Mouse (Mus musculus) heart, embryonic 10.5 days (tissue): Measurements from ENCODE around the gene Gab2. TPM values are rescaled to one million over a fixed set of nuclear protein-coding genes. Genes with fewer than 3 reads are reported as not detected.
A peak's percentile ranks its signal among the peaks of the same experiment; 100 is the strongest.

Experiments
- DNase-seq: peaks from one replicate; pipeline ENCODE4 v3.0.0-alpha.2; 2017; ENCODE audit warnings: low spot score
- H3K27ac ChIP-seq: fragments of 300-500 bp; sonication (generic); 2 replicates; pipeline ENCODE4 v1.5.1; 2016; ENCODE audit warnings: mild to moderate bottlenecking
- H3K27me3 ChIP-seq: fragments of 300-500 bp; sonication (generic); 2 replicates; pipeline ENCODE4 v1.6.1; 2016; ENCODE audit warnings: mild to moderate bottlenecking; ENCODE audit not compliant: poor library complexity, insufficient read depth, severe bottlenecking
- H3K36me3 ChIP-seq: fragments of 300-500 bp; sonication (generic); 2 replicates; pipeline ENCODE4 v1.6.1; 2016; ENCODE audit warnings: mild to moderate bottlenecking, moderate library complexity
- H3K4me1 ChIP-seq: fragments of 300-500 bp; sonication (generic); 2 replicates; pipeline ENCODE4 v1.6.1; 2016; ENCODE audit warnings: mild to moderate bottlenecking
- H3K4me3 ChIP-seq: fragments of 300-500 bp; sonication (generic); 2 replicates; pipeline ENCODE4 v1.5.1; 2016; ENCODE audit warnings: mild to moderate bottlenecking, moderate library complexity
- H3K9me3 ChIP-seq: fragments of 300-500 bp; sonication (generic); 2 replicates; pipeline ENCODE4 v1.6.1; 2016; ENCODE audit warnings: mild to moderate bottlenecking, moderate library complexity
- WGBS: fragments of 180-500 bp; shearing (Covaris S2); methylation state at CpG from one replicate; pipeline ENCODE4 v1.1.7; 2016; 5-methylcytosine and 5-hydroxymethylcytosine counted together
- polyA plus RNA-seq: library from polyadenylated mRNA; unstranded; fragments of >200 nt; fragmentation: Nextera tagmentation; extraction: Ambion mirVana; gene quantifications from 2 replicates; pipeline ENCODE4 v1.2.1, GENCODE M21; 2016

Gene Gab2
- polyA plus RNA-seq, 1 experiment from 2014 or later: 6.7 TPM

- Histone ChIP-seq H3K9me3 (no peaks in the 10 kb centered on the region), H3K27ac (no peak overlapping the region), H3K4me1 (0 out of 2 replicates have a peak, but pooled peaks cover 8% of the 10 kb centered on the region), H3K27me3 (no peaks in the 10 kb centered on the region), H3K4me3 (no peak overlapping the region), H3K36me3 (no peaks in the 10 kb centered on the region)
- 75% methylated on average over 1 of the region's 1 CpGs for WGBS
- DNase-seq: no peak
Measured at GRCm38 (mm10) chr7:97164261-97164660, 82.9 kb downstream of the Gab2 start.

DNA sequence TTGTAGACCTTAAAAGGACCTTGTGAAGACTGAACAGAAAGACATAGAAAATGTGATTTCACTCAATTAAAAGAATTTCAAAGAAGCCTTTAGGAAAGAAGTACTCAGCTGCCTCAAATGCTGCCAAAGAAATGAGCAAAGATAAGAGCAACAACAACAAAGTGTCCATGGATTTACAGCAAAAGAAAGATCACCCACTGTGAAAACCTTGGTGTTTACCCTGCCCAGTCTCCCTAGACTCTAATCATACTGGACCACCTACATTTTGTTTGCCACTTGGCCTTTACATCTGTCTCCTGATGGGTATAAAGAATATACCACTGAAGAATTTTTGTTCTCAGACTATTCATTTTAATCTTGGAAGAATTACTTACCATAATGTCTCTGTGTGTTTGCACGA lies 89.7 kb downstream of the Gab2 start:
- Histone ChIP-seq H3K27me3 (no peaks in the 10 kb centered on the region), H3K36me3 (no peaks in the 10 kb centered on the region), H3K4me1 (peaks cover 16% of the 10 kb centered on the region; the same call in 1 of the 2 replicates), H3K9me3 (no peaks in the 10 kb centered on the region), H3K4me3 (no peak overlapping the region), H3K27ac (no peak overlapping the region)
- 89% methylated on average over 1 of the region's 1 CpGs for WGBS
- no peak for DNase-seq

DNA sequence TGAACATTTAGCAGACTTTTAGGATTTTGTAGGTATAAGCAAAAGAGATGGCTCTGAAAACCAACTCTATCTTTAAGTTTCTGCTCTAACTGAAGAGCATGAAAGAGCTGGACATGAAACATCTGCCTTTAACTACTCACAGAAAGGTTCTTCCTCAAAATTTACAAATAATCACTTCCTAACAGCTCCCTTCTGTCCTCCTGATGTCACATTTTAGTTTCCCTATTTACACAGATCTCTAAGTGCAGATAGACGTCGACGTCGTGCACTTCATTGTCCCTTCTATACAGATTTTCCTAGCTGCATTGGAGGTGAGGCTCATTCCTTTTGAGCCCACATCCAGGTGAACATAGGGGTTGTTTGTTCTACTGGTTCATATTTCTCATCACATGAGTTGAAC lies 90.3 kb downstream of the Gab2 start:
- Histone ChIP-seq H3K9me3 (no peaks in the 10 kb centered on the region), H3K27me3 (no peaks in the 10 kb centered on the region), H3K36me3 (no peaks in the 10 kb centered on the region), H3K4me3 (no peak overlapping the region), H3K4me1 (peaks cover 16% of the 10 kb centered on the region; the same call in 1 of the 2 replicates), H3K27ac (peak overlapping the region; percentile 47; the same call in 1 of the 2 replicates)
- 69% methylated on average over 4 of the region's 4 CpGs for WGBS
- no peak for DNase-seq

DNA sequence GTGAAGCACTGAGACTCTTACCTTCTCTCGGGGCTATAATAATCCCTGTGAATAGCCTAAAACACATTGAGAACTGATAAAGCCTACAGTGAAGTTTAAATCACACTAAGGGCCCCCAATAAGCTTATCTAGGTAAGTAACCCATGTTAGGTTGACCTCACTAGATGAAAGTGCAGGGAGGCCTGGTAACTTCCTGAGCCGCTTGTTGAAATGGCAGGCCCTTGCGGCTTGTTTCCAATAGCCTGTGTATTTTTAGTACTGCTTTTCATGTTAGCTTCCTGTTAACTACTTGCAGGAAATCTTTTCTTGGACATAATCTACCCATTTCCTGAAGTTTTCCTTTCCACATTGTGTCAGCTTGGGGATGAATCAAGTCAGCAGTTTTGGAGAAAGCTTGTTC lies 90.7 kb downstream of the Gab2 start:
- H3K27ac ChIP-seq: peak overlapping the region; percentile 47; the same call in 1 of the 2 replicates
- WGBS: 42% methylated on average over 3 of the region's 3 CpGs
- no peak for DNase-seq

GRCm38 (mm10) chr7:97181931-97182330 lies 100.5 kb downstream of the Gab2 start:
- H3K9me3 ChIP-seq: no peaks in the 10 kb centered on the region
- no peak overlapping the region for H3K4me3 ChIP-seq
- DNase-seq: no peak
- peaks cover 16% of the 10 kb centered on the region for H3K4me1 ChIP-seq
- no peaks in the 10 kb centered on the region for H3K36me3 ChIP-seq
- H3K27ac ChIP-seq: no peak overlapping the region
- no peaks in the 10 kb centered on the region for H3K27me3 ChIP-seq
- WGBS: 79% methylated on average over 1 of the region's 1 CpGs

More for the DNA sequence above, 90.7 kb downstream of the Gab2 start:
- peaks cover 16% of the 10 kb centered on the region; the same call in 1 of the 2 replicates for H3K4me1 ChIP-seq
- no peaks in the 10 kb centered on the region for H3K9me3 ChIP-seq
- H3K36me3 ChIP-seq: no peaks in the 10 kb centered on the region
- H3K27me3 ChIP-seq: no peaks in the 10 kb centered on the region
- no peak overlapping the region for H3K4me3 ChIP-seq

DNA sequence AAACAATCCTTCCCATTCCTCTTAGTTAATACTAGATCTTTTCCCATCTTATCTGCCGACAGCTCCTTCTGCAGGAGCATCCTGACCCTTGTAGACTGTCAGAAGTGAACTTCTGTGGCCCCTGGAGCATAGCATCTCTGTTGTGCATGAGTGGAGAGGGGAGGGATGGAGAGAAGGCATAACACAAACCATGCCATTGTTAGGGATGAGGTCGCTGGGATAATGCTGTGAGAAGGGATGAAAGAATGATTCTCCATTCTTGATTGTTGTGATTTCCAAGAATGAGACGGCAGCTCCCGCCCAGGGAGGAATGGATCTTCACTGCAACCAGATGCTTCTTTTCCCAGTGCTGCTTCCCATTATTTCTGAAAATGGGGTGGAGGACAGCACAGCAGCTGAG lies 102.0 kb downstream of the Gab2 start:
- WGBS: 40% methylated on average over 4 of the region's 4 CpGs
- no peak overlapping the region for H3K4me3 ChIP-seq
- no peaks in the 10 kb centered on the region for H3K27me3 ChIP-seq
- DNase-seq: no peak
- H3K36me3 ChIP-seq: no peaks in the 10 kb centered on the region
- 0 out of 2 replicates have a peak overlapping the region, but pooled peaks have one; percentile 29 for H3K27ac ChIP-seq
- H3K9me3 ChIP-seq: no peaks in the 10 kb centered on the region
- H3K4me1 ChIP-seq: peaks cover 16% of the 10 kb centered on the region

GRCm38 (mm10) chr7:97184005-97184404 lies 102.6 kb downstream of the Gab2 start:
- DNase-seq: no peak
- Histone ChIP-seq H3K9me3 (no peaks in the 10 kb centered on the region), H3K36me3 (no peaks in the 10 kb centered on the region), H3K4me1 (peaks cover 16% of the 10 kb centered on the region), H3K27ac (no peak overlapping the region), H3K27me3 (no peaks in the 10 kb centered on the region), H3K4me3 (no peak overlapping the region)
- WGBS: 17% methylated on average over 1 of the region's 1 CpGs

DNA sequence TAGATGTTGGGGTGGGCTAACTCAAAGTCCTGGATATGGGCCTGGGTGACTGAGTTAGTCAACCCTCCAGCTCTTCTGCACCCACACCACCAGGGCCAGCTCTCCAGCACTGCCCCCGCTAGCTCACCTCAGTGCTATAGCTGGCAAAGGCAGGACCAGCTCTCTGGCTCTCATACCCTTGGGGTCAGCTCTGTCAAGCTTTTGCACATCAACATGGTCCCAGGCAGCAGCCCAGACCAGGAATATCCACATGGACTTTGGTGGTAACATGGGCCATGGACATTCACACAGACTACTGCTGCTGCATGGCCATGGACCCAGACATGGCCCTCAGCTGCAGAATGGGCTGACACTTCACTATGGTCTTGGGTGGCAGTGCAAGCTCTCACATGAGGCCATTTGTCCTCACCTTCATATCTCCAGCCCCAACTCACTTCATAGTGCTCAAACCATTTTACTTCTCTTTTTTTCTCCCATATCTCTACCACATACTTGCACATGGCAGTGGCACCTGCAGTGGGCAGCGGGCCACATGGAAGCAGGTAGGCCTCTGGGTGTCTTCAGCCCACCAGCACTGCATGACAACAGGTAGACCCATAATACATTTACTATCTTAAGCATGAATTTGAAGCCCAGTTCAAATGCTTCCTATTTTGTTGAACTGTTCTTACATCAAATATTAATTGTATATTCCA lies 106.1 kb downstream of the Gab2 start:
- 88% methylated on average over 2 of the region's 2 CpGs for WGBS

DNA sequence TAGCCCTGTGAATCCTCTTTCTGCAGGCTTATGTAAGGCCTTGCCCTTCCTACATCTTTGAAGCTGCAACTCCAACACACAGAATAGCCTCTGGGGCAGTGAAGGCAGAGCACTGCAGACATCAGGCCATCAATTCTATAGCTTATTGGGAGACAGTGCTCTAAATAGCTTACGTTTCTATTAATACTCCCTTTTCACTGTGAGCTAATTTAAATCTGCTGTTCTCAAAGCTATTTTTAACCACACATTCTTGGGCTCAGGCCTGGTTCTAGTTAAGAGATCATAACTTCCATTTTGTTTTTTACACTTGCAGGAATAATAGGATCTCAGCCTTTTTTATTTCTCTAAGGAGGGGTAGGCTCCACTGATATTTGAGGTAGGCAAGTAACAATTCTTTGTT lies 107.7 kb downstream of the Gab2 start:
- H3K27ac ChIP-seq: peak overlapping the region; percentile 74; the same call in 1 of the 2 replicates
- no peaks in the 10 kb centered on the region for H3K27me3 ChIP-seq
- H3K36me3 ChIP-seq: no peaks in the 10 kb centered on the region
- H3K4me3 ChIP-seq: no peak overlapping the region
- DNase-seq: no peak
- H3K9me3 ChIP-seq: no peaks in the 10 kb centered on the region
- 32% methylated on average over 1 of the region's 1 CpGs for WGBS
- H3K4me1 ChIP-seq: peaks cover 6% of the 10 kb centered on the region

More for the DNA sequence above, 106.1 kb downstream of the Gab2 start:
- Histone ChIP-seq H3K27ac (no peak overlapping the region), H3K27me3 (no peaks in the 10 kb centered on the region), H3K36me3 (no peaks in the 10 kb centered on the region), H3K4me1 (peaks cover 16% of the 10 kb centered on the region), H3K9me3 (no peaks in the 10 kb centered on the region), H3K4me3 (no peak overlapping the region)
- peak; percentile 70 for DNase-seq

GRCm38 (mm10) chr7:97203907-97204306 lies 122.5 kb downstream of the Gab2 start:
- Histone ChIP-seq H3K27me3 (no peaks in the 10 kb centered on the region), H3K9me3 (no peaks in the 10 kb centered on the region), H3K27ac (no peak overlapping the region), H3K4me1 (peaks cover 12% of the 10 kb centered on the region), H3K36me3 (no peaks in the 10 kb centered on the region), H3K4me3 (no peak overlapping the region)
- DNase-seq: no peak
- WGBS: 78% methylated on average over 2 of the region's 2 CpGs

DNA sequence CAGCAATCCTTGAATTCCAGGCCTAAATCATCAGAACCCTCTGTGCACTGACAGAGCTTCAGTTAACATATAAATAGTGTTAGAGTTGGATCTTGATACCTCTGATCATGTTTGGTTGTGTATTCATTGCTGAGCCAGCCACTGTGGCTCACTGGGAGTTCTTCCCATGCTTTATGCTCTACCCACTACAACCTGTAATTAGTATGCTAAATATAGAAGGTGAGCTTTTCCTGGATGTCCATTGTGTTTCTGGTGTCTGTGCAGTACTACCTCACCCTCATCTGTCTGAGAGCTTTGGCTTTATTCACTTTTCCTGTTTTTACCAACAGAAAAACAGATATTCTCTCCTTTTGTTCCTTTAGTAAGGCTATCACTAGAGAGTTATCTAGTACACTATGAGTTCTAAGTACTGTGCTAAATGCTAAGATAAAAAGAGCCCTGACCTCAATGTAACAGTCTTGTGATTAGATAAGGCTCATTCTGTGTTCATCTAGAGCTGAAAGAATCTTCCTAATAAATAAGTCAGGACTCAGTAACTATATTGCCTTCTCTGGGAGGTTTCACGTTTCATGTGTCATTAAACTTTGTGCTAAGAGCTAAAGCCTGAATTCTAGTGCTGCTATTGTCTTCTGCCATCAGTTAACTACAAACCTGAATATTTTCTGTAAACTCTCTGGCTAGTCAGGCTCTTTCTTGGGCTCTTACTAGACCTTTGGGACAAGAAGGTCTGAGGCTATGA lies 127.6 kb downstream of the Gab2 start:
- H3K27ac ChIP-seq: peak overlapping the region; percentile 36; the same call in 1 of the 2 replicates
- no peaks in the 10 kb centered on the region for H3K36me3 ChIP-seq
- DNase-seq: no peak
- no peaks in the 10 kb centered on the region for H3K9me3 ChIP-seq
- H3K4me3 ChIP-seq: no peak overlapping the region
- no peaks in the 10 kb centered on the region for H3K27me3 ChIP-seq
- WGBS: 63% methylated on average over 1 of the region's 1 CpGs
- peaks cover 16% of the 10 kb centered on the region for H3K4me1 ChIP-seq

DNA sequence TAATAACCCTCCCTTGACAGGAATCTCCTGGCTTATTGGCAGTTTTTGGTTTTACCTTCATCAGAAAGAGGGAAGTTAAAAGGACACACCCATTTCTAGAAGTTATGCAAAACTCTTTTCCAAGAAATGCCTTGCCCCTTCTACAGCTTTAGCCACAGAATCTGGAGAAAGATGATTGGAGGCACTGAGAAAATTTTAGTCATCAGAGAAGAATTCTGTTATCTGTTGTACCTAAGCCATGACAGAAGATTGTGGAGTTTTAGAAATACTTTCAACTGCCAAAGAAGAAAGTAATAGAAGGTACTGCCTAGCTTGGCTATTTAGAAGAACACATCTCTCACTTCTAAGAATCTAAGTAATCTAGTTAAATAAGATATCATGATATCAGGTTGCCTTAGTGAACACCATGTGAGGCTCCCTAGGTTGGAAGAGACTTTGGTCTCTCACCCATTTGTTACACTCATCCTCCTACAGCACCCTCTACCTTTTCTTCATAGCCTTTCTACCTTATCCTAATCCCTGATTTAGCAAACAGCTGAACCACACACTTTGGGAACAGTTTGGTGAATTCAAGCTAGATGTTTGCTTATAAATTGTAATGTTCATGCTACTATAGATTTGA lies 128.8 kb downstream of the Gab2 start:
- no peaks in the 10 kb centered on the region for H3K36me3 ChIP-seq
- no peak overlapping the region for H3K4me3 ChIP-seq
- no peaks in the 10 kb centered on the region for H3K9me3 ChIP-seq
- no peak overlapping the region for H3K27ac ChIP-seq
- DNase-seq: no peak
- H3K27me3 ChIP-seq: no peaks in the 10 kb centered on the region
- H3K4me1 ChIP-seq: peaks cover 16% of the 10 kb centered on the region

- whole genome bisulfite sequencing: 83% methylated on average over 4 of the region's 4 CpGs
- Histone ChIP-seq H3K36me3 (no peaks in the 10 kb centered on the region), H3K4me1 (peaks cover 16% of the 10 kb centered on the region), H3K4me3 (no peak overlapping the region), H3K9me3 (no peaks in the 10 kb centered on the region), H3K27me3 (no peaks in the 10 kb centered on the region), H3K27ac (no peak overlapping the region)
- DNase-seq: no peak
Measured at GRCm38 (mm10) chr7:97211117-97211516, 129.7 kb downstream of the Gab2 start.
